Mouse (Mus musculus) olfactory bulb, adult 2 months (tissue): ENCODE data around the gene Ccdc36.

Experiments
- CTCF ChIP-seq: fragments of 200-500 bp; IDR thresholded peaks from 2 replicates; pipeline ENCODE4 v1.5.1; 2012; ENCODE audit warnings: low read depth, mild to moderate bottlenecking, low read length, moderate library complexity; ENCODE audit not compliant: insufficient read depth
- POLR2A ChIP-seq: fragments of 200-500 bp; IDR thresholded peaks from 2 replicates; pipeline ENCODE4 v1.6.1; 2012; ENCODE audit warnings: mild to moderate bottlenecking, low read depth, low read length, moderate library complexity; ENCODE audit not compliant: insufficient read depth

DNA sequence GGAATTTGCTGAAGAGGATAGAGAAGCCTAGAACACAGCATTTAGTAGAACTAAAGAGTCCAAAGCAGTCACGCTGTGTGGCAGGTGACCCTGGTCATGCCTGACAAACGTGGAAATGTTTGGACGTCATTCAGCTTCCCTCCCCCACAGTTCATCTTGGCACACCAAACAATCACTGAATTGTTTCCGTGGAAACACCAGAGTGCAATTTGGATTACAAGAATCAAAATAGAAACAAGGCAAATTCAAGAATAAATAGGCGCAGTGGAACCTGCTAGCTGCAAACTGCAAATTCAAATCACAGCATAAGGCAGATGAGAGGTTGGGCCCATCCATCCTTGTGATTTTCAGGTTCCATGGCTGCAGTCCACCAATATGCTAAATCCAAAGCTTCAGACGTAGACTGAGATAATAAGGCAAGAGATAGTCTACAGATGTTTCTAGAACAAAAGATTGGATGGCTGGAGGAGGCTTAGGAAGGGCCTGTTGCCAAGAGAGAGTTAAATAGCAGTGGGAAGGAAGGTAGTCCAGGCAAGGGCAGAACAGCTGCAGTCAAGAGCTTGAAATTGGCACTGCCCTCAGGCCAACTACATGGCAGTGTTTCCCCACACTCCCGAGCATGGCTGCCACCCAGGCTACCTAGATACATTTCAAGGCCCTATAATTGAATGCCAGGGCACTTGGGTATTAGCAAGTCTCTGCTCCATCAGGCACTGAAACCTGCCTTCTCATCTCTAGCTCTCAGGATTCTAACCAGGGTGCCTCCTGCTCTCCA is 26.9 kb downstream of the Ccdc36 start:
- no peak for TF ChIP-seq CTCF
- no peak for TF ChIP-seq POLR2A
